Mouse (Mus musculus): Measurements from ENCODE around the gene Nap1l1. TPM values are rescaled to one million over a fixed set of nuclear protein-coding genes. Genes with fewer than 3 reads are reported as not detected.

Nap1l1 gene
- 265 TPM for polyA plus RNA-seq (2012; fragmentation: generic; extraction: Trizol)
- long read RNA-seq, experiment 1, transcript Nap1l1-201 (16 exons, 1,486 nt), result minor isoform, 16 of 184 reads
- long read RNA-seq, experiment 1, transcript Nap1l1-205 (13 exons, 1,365 nt), result minor isoform, 23 of 184 reads
- long read RNA-seq, experiment 1, transcript Nap1l1-202 (15 exons, 1,350 nt), result major isoform, 55 of 184 reads
- long read RNA-seq, experiment 1, partial matches to known transcripts, result 43 of 184 reads
- long read RNA-seq, experiment 1, other reads (novel, unspliced or antisense), result 42 of 184 reads
- long read RNA-seq, experiment 2, transcript Nap1l1-202 (15 exons, 1,350 nt), result major isoform, 563 of 906 reads
- long read RNA-seq, experiment 2, transcript Nap1l1-205 (13 exons, 1,365 nt), result minor isoform, 84 of 906 reads
- long read RNA-seq, experiment 2, transcript Nap1l1-201 (16 exons, 1,486 nt), result minor isoform, 77 of 906 reads
- long read RNA-seq, experiment 2, transcript Nap1l1-203 (14 exons, 3,934 nt), result minor isoform, 18 of 906 reads
- long read RNA-seq, experiment 2, partial matches to known transcripts, result 43 of 906 reads
- long read RNA-seq, experiment 2, other reads (novel, unspliced or antisense), result 107 of 906 reads

GRCm38 (mm10) chr10:111472686-111473510 is at the start of gene Nap1l1:
TSS of gene Nap1l1 (plus strand) at chr10:111473223.
- peaks cover 56% of the 10 kb centered on the region for H3K79me2 ChIP-seq (ENCODE audit: control insufficient read depth, insufficient read depth)
- TF ChIP-seq CEBPB (IDR thresholded peaks at IDR 0.05; ENCODE audit: low read depth), result no peak
- peak; percentile 65 for TF ChIP-seq MAX (IDR thresholded peaks at IDR 0.05)
- H3K79me3 ChIP-seq (ENCODE audit: low read depth), result peaks cover 46% of the 10 kb centered on the region
- no peaks in the 10 kb centered on the region for H3K27me3 ChIP-seq (ENCODE audit: control insufficient read depth, insufficient read depth, insufficient read length)
- H3ac ChIP-seq (ENCODE audit: control insufficient read depth, insufficient read length, low read depth), result peak within 1 kb of the TSS; percentile 98
- H3K36me3 ChIP-seq (ENCODE audit: control insufficient read depth, insufficient read depth), result peaks cover 37% of the 10 kb centered on the region
- peak within 1 kb of the TSS; percentile 78 for H3K4me3 ChIP-seq (ENCODE audit: insufficient read depth, poor library complexity, severe bottlenecking)

GRCm38 (mm10) chr10:111426491-111426890 is 46.5 kb upstream of the Nap1l1 start:
- H3K36me3 ChIP-seq (ENCODE audit: control insufficient read depth, insufficient read depth), result no peaks in the 10 kb centered on the region
- no peaks in the 10 kb centered on the region for H3K79me3 ChIP-seq (ENCODE audit: low read depth)
- no peak overlapping the region for H3ac ChIP-seq (ENCODE audit: control insufficient read depth, insufficient read length, low read depth)
- peaks cover 4% of the 10 kb centered on the region for H3K27me3 ChIP-seq (ENCODE audit: control insufficient read depth, insufficient read depth, insufficient read length)
- no peak for TF ChIP-seq MAX (IDR thresholded peaks at IDR 0.05)
- TF ChIP-seq CTCF (IDR thresholded peaks at IDR 0.05; ENCODE audit: control insufficient read depth, insufficient read depth, insufficient read length), result no peak
- TF ChIP-seq CEBPB (IDR thresholded peaks at IDR 0.05; ENCODE audit: low read depth), result no peak
- no peak for TF ChIP-seq FOSL1 (IDR thresholded peaks at IDR 0.05; ENCODE audit: insufficient read depth, low read length, poor library complexity, severe bottlenecking)
- no peak for TF ChIP-seq MYOG (IDR thresholded peaks at IDR 0.05; ENCODE audit: control insufficient read depth, extremely low read depth, insufficient read length)
- H3K79me2 ChIP-seq (ENCODE audit: control insufficient read depth, insufficient read depth), result no peaks in the 10 kb centered on the region
- no peak overlapping the region for H3K4me3 ChIP-seq (ENCODE audit: insufficient read depth, poor library complexity, severe bottlenecking)

- no peaks in the 10 kb centered on the region for H3K79me3 ChIP-seq (ENCODE audit: low read depth)
- H3K79me2 ChIP-seq (ENCODE audit: control insufficient read depth, insufficient read depth), result no peaks in the 10 kb centered on the region
- no peak overlapping the region for H3ac ChIP-seq (ENCODE audit: control insufficient read depth, insufficient read length, low read depth)
- no peaks in the 10 kb centered on the region for H3K36me3 ChIP-seq (ENCODE audit: control insufficient read depth, insufficient read depth)
- peaks cover 4% of the 10 kb centered on the region for H3K27me3 ChIP-seq (ENCODE audit: control insufficient read depth, insufficient read depth, insufficient read length)
- H3K4me3 ChIP-seq (ENCODE audit: insufficient read depth, poor library complexity, severe bottlenecking), result no peak overlapping the region
- TF ChIP-seq MYOG (IDR thresholded peaks at IDR 0.05; ENCODE audit: control insufficient read depth, extremely low read depth, insufficient read length), result no peak
- TF ChIP-seq CEBPB (IDR thresholded peaks at IDR 0.05; ENCODE audit: low read depth), result no peak
- TF ChIP-seq USF1 (IDR thresholded peaks at IDR 0.05; ENCODE audit: low read depth), result no peak
- TF ChIP-seq FOSL1 (IDR thresholded peaks at IDR 0.05; ENCODE audit: insufficient read depth, low read length, poor library complexity, severe bottlenecking), result no peak
- no peak for TF ChIP-seq MYOD1 (IDR thresholded peaks at IDR 0.05; ENCODE audit: control insufficient read depth, insufficient read length, low read depth)
- no peak for TF ChIP-seq CTCF (IDR thresholded peaks at IDR 0.05; ENCODE audit: control insufficient read depth, insufficient read depth, insufficient read length)
Measured at GRCm38 (mm10) chr10:111433502-111433901, 39.5 kb upstream of the Nap1l1 start.

GRCm38 (mm10) chr10:111441034-111441440 is 32.0 kb upstream of the Nap1l1 start:
- no peaks in the 10 kb centered on the region for H3K27me3 ChIP-seq (ENCODE audit: control insufficient read depth, insufficient read depth, insufficient read length)
- TF ChIP-seq MYOG (IDR thresholded peaks at IDR 0.05; ENCODE audit: control insufficient read depth, extremely low read depth, insufficient read length) (no peak), MAX (IDR thresholded peaks at IDR 0.05) (no peak), FOSL1 (IDR thresholded peaks at IDR 0.05; ENCODE audit: insufficient read depth, low read length, poor library complexity, severe bottlenecking) (no peak), CTCF (IDR thresholded peaks at IDR 0.05; ENCODE audit: control insufficient read depth, insufficient read depth, insufficient read length) (no peak), CEBPB (IDR thresholded peaks at IDR 0.05; ENCODE audit: low read depth) (no peak), USF1 (IDR thresholded peaks at IDR 0.05; ENCODE audit: low read depth) (no peak), MYOD1 (IDR thresholded peaks at IDR 0.05; ENCODE audit: control insufficient read depth, insufficient read length, low read depth) (no peak)
- no peak overlapping the region for H3K4me3 ChIP-seq (ENCODE audit: insufficient read depth, poor library complexity, severe bottlenecking)
- no peak overlapping the region for H3ac ChIP-seq (ENCODE audit: control insufficient read depth, insufficient read length, low read depth)
- no peaks in the 10 kb centered on the region for H3K36me3 ChIP-seq (ENCODE audit: control insufficient read depth, insufficient read depth)
- no peaks in the 10 kb centered on the region for H3K79me2 ChIP-seq (ENCODE audit: control insufficient read depth, insufficient read depth)
- H3K79me3 ChIP-seq (ENCODE audit: low read depth), result no peaks in the 10 kb centered on the region

GRCm38 (mm10) chr10:111444199-111444598 is 28.8 kb upstream of the Nap1l1 start:
- H3ac ChIP-seq (ENCODE audit: control insufficient read depth, insufficient read length, low read depth), result no peak overlapping the region
- H3K79me3 ChIP-seq (ENCODE audit: low read depth), result no peaks in the 10 kb centered on the region
- no peaks in the 10 kb centered on the region for H3K36me3 ChIP-seq (ENCODE audit: control insufficient read depth, insufficient read depth)
- no peaks in the 10 kb centered on the region for H3K27me3 ChIP-seq (ENCODE audit: control insufficient read depth, insufficient read depth, insufficient read length)
- H3K79me2 ChIP-seq (ENCODE audit: control insufficient read depth, insufficient read depth), result no peaks in the 10 kb centered on the region
- no peak for TF ChIP-seq MYOD1 (IDR thresholded peaks at IDR 0.05; ENCODE audit: control insufficient read depth, insufficient read length, low read depth)
- no peak for TF ChIP-seq MAX (IDR thresholded peaks at IDR 0.05)
- TF ChIP-seq CEBPB (IDR thresholded peaks at IDR 0.05; ENCODE audit: low read depth), result no peak
- no peak for TF ChIP-seq MYOG (IDR thresholded peaks at IDR 0.05; ENCODE audit: control insufficient read depth, extremely low read depth, insufficient read length)
- TF ChIP-seq FOSL1 (IDR thresholded peaks at IDR 0.05; ENCODE audit: insufficient read depth, low read length, poor library complexity, severe bottlenecking), result no peak
- TF ChIP-seq USF1 (IDR thresholded peaks at IDR 0.05; ENCODE audit: low read depth), result no peak
- TF ChIP-seq CTCF (IDR thresholded peaks at IDR 0.05; ENCODE audit: control insufficient read depth, insufficient read depth, insufficient read length), result no peak
- H3K4me3 ChIP-seq (ENCODE audit: insufficient read depth, poor library complexity, severe bottlenecking), result no peak overlapping the region
